Mouse (Mus musculus) embryonic fibroblast, embryonic 13.5 days (primary cell): ENCODE results near the gene Eef1g. TPM values are rescaled to one million over a fixed set of nuclear protein-coding genes. Genes with fewer than 3 reads are reported as not detected.

ENCODE experiments used
- H3K27ac ChIP-seq: 2 replicates; pipeline ENCODE4 v1.5.1; 2012; ENCODE audit warnings: low read length, control low read depth, inconsistent platforms; ENCODE audit not compliant: insufficient read depth
- H3K4me1 ChIP-seq: 2 replicates; pipeline ENCODE4 v1.6.1; 2011; ENCODE audit warnings: low read length; ENCODE audit not compliant: control insufficient read depth, insufficient read depth
- H3K4me3 ChIP-seq: 2 replicates; pipeline ENCODE4 v1.5.1; 2011; ENCODE audit warnings: mild to moderate bottlenecking, control low read depth, low read length; ENCODE audit not compliant: insufficient read depth
- CTCF ChIP-seq: IDR thresholded peaks from 2 replicates; pipeline ENCODE4 v1.5.1; 2011; ENCODE audit warnings: mild to moderate bottlenecking, control low read depth, low read length, moderate library complexity, borderline replicate concordance; ENCODE audit not compliant: insufficient read depth
- POLR2A ChIP-seq: IDR thresholded peaks from 2 replicates; pipeline ENCODE4 v1.6.1; 2011; ENCODE audit warnings: low read depth, mild to moderate bottlenecking, control low read depth, low read length, moderate library complexity
- polyA plus RNA-seq: library from polyadenylated mRNA; stranded (reverse); fragments of >200 nt; gene quantifications from 2 replicates; pipeline ENCODE4 v1.2.4, GENCODE M21; 2011; ENCODE audit warnings: low read depth; ENCODE audit not compliant: missing spikeins, insufficient read length

The Eef1g gene
- polyA plus RNA-seq, 1 experiment, result 882 TPM

- peak within 1 kb of the TSS; percentile 23; the same call in 1 of the 2 replicates for H3K27ac ChIP-seq
- peaks cover 3% of the 10 kb centered on the region; the same call in 1 of the 2 replicates for H3K4me1 ChIP-seq
- peak within 1 kb of the TSS; percentile 84 for H3K4me3 ChIP-seq
- peak; percentile 56 for TF ChIP-seq POLR2A
- TF ChIP-seq CTCF, result 0 out of 2 replicates have a peak, but pooled peaks have one; percentile 10
Observed at GRCm38 (mm10) chr19:8929224-8930088, 37.4 kb upstream of the Eef1g start, which contains the start of the genes Rom1 and Eml3. Rom1 (minus strand) TSS chr19:8929356. Eml3 (plus strand) TSS chr19:8929552.

DNA sequence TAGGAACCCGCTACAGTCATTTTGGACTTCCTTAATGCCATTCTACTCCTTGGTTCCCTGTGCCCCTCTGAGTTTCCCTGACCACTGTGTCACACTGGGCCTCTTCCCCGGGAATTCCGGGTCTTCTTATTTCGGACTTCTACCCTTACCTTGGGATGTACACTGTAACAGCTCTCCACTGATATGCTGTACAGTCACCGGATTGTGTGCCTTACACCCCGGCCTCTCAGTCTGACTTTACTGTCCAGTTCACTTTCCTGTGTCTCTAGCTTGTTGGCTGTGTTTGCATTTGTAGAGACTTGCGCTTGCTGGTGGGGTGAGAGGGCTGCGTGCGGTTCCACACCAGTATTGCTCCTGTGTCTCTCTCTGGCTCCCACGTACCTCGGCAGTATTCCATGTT lies 36.7 kb upstream of the Eef1g start:
- Histone ChIP-seq H3K27ac (no peak overlapping the region), H3K4me1 (peaks cover 3% of the 10 kb centered on the region; the same call in 1 of the 2 replicates), H3K4me3 (peak overlapping the region; percentile 84)
- no peak for TF ChIP-seq CTCF
- TF ChIP-seq POLR2A, result no peak

GRCm38 (mm10) chr19:8930771-8931170 lies 36.1 kb upstream of the Eef1g start:
- H3K4me1 ChIP-seq, result peaks cover 3% of the 10 kb centered on the region; the same call in 1 of the 2 replicates
- TF ChIP-seq POLR2A (no peak), CTCF (no peak)
- H3K27ac ChIP-seq, result no peak overlapping the region
- H3K4me3 ChIP-seq, result peak overlapping the region; percentile 84

DNA sequence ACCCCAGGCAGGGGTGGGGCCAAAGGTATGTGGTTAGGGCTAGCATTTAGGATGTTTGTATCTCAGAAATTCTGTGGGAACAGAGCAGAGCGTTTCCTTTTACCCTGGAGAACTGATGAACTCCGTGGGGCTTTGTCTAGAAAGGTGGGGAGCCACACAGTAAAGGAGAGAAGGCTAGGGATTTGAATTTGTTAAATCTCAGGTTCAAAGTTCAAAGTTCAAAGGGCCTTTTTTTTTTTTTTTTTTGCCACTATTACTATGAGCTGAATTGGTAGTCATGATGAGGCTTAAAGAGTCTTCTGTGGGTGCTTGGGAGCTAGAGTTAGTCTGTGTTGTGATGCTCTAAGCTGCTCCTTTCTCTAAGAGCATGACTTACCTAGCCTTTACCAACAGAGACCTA lies 30.1 kb upstream of the Eef1g start:
- Histone ChIP-seq H3K27ac (no peak overlapping the region), H3K4me3 (no peak overlapping the region), H3K4me1 (peaks cover 4% of the 10 kb centered on the region; the same call in 1 of the 2 replicates)
- TF ChIP-seq POLR2A (no peak), CTCF (no peak)

DNA sequence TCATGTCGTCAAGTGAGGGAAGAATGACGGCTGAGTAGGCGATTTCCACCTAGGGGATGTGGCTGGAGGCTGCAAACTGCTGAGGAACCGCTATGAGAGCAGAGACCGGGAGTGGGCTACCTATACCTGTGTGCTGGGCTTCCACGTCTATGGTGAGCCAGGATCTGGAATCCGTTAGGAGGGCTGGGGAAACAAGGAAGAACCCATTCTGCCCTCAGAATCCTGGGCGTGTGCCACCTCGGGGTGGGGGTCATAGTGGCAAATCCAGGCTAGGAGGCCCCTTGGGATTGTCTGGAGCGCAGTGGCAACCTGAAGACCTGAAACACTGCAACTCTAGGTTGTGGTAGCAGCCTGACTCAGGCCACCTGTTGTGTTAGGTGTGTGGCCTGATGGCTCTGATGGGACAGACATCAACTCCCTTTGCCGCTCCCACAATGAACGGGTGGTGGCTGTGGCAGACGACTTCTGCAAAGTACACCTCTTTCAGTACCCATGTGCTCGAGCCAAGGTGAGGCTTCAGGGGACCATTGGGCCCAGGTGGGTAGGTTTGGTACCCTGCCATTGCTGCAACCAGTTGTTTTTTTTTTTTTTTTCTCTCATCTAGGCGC lies 26.2 kb upstream of the Eef1g start:
- H3K27ac ChIP-seq, result no peak overlapping the region
- TF ChIP-seq POLR2A, result no peak
- no peak for TF ChIP-seq CTCF
- peaks cover 6% of the 10 kb centered on the region for H3K4me1 ChIP-seq
- no peak overlapping the region for H3K4me3 ChIP-seq

DNA sequence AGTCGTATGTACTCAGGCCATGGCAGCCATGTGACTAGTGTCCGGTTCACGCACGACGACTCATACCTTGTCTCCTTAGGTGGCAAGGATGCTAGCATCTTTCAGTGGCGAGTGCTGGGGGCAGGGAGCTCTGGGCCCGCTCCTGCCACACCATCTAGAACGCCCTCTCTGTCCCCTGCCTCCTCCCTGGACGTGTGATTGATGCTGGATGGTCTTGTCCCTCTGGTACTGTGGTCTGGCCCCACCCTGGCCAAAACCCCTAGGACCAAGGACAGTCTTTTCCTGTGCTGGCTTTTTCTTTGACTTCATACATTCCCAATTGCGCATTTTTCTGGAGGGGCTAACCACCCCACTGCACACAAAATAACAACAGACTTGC lies 25.7 kb upstream of the Eef1g start:
- no peak overlapping the region for H3K27ac ChIP-seq
- H3K4me3 ChIP-seq, result peak overlapping the region; percentile 24
- TF ChIP-seq POLR2A (no peak), CTCF (no peak)
- peaks cover 6% of the 10 kb centered on the region for H3K4me1 ChIP-seq

DNA sequence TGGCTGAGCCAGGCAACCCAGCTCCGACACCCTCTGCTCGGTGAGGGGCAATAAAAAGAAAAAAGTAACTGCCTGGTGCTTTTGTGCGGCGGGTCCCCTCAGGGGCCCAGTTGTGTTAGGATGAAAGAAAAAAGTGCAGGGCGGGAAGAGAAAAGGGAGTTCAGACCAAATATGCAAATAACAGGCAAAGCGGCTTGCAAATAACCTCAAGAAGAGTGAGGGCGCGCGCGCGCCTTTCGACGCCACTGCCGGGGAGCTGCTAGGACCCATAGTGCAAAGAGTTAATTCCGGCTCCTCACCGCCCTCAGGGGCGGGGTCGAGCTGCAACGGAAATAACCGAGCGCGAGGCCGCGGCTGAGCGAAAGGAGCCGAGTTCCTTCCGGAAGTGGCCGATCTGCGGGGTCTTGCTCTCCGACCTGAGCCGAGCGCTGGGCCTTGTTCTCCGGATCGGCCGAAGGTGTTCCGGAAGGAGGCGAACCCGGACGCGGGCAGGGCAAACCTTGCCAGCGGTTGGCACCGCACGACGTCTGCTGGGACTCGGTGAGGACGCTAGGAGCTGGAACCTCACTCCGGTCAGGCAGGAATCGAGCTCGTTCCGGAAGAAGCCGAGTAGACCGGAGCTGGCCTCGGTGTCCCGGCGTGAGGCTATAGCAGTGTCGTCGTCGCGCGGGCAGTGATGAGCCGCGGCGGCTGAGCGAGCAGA lies 25.2 kb upstream of the Eef1g start, which contains the start of gene Mta2:
Gene Mta2, plus strand, starts transcription at position 361 of the 703 bp plus-strand sequence.
- peak within 1 kb of the TSS; percentile 55 for H3K4me3 ChIP-seq
- H3K27ac ChIP-seq, result peak within 1 kb of the TSS; percentile 72
- TF ChIP-seq CTCF (no peak), POLR2A (peak; percentile 86)
- peaks cover 6% of the 10 kb centered on the region for H3K4me1 ChIP-seq

DNA sequence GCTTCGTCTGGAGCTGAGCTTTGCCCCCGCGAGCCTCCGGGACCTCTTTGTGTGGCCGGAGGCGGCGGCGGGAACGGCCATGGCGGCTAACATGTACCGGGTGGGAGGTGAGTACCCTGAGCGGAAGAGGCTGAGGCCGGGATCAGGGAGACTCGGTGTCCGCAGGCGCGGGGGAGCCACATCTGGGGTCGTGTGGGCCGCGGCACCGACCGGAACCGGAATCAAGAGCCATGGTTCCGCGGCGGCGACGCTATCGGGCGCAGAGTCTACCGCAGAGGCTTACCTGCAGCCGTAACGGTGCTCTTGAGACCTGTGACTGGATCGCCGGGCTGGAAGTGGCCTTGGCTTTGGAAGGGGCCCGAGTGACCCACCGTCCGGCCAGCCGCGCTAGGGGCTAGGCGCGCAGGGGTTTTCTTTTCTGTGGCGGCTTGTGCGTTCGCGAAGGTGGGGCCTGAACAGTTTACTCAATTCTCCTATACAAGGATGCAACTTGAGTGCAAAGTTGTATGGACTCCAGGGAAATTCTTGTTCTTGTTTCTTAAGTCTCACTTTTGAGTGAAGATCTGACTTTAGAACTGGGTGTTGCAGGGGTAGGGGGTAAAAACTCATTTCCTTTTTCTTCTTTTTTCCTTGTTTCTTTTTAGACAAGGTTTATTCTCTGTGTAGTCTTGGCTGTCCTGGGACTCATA lies 24.4 kb upstream of the Eef1g start:
- peaks cover 6% of the 10 kb centered on the region for H3K4me1 ChIP-seq
- H3K27ac ChIP-seq, result peak overlapping the region; percentile 72
- H3K4me3 ChIP-seq, result peak overlapping the region; percentile 55
- TF ChIP-seq CTCF (no peak), POLR2A (no peak)

- Histone ChIP-seq H3K27ac (no peak overlapping the region), H3K4me3 (peak overlapping the region; percentile 55), H3K4me1 (peaks cover 6% of the 10 kb centered on the region)
- no peak for TF ChIP-seq POLR2A
- TF ChIP-seq CTCF, result no peak
Observed at GRCm38 (mm10) chr19:8943047-8943446, 23.8 kb upstream of the Eef1g start.
